Mouse (Mus musculus): Measurements from ENCODE around the gene Ndufaf3.
"Not testable (repeated sequence)": the region's sequence is repeated elsewhere in the genome, so short reads cannot be mapped to it uniquely, and the experiment has no call there.

Ndufaf3 gene

DNA sequence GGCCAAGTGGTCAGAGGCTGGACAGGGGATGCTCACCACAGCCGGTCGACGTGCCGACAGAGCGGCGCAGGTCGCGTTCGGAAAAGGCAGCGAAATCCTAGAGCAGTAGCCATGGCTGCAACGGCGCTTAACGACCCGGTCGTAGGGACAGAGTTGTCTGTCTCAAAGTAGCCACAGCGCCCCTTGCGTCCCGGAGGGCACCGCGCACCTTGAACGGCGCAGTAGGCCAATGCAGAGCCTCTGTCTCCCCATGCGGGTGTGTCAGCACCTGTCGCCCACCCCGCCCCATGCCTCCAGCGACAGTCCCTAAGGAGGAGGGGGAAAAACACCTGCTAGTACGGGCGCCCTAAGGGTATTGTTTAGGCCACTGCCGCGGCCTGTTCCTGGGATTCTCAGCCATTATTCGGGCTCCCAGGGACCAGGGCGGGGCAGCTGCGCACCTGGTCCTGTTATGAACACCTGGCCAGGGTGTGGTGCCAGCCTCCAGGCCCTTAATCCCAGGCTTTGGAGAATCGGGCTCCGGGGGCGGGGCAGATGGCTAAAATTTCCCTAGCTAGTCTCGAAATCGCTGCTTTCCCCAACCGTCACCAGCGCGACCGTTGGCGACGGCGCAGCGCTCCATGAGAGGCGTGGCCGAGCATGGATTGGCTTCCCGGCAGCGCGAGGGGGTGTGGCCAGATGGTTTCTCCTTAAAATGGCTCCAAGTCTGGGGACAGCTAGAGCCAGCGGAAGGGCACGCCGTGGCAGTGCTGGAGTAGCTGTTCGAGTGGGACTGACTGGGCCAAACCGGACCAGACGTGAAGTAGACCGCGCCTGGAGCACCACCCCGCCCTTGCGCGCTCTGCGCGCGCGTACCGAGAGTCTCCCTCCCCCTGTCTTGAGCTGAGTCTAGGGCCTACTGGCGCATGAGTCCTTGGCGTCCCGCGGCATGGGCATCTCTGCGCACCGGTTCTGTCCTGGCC, at the start of gene Ndufaf3:
TSS of gene Ndufaf3 (minus strand) at position 620 of the 962 bp plus-strand sequence.
- DNase-seq (ENCODE audit: extremely low read depth, insufficient read length, low spot score), result peak; percentile 97

GRCm38 (mm10) chr9:108611488-108611887, 44.3 kb upstream of the Ndufaf3 start:
- no peak for DNase-seq (ENCODE audit: extremely low read depth, insufficient read length, low spot score)

- no peak for DNase-seq (ENCODE audit: extremely low read depth, insufficient read length, low spot score)
These were observed 41.7 kb upstream of the Ndufaf3 start for GRCm38 (mm10) chr9:108608889-108609288.

DNA sequence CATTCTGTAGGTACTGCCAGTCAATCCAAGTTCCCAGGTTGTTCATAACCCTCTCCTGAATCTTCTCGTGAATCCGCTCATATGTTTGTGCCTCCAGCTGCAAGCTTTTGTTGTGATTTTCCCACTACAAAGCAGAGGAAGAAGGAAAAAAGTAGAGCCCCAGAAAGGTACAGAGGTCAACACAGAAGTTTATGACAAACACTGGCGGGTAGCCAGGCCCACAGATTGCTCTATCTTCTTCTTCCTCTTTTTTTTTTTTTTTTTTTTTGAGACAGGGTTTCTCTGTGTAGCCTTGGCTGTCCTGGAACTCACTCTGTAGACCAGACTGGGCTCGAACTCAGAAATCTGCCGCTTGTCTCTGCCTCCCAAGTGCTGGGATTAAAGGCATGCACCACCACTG, 40.7 kb upstream of the Ndufaf3 start:
- not testable (repeated sequence) for DNase-seq (ENCODE audit: extremely low read depth, insufficient read length, low spot score)

GRCm38 (mm10) chr9:108601986-108602385, 34.8 kb upstream of the Ndufaf3 start:
- DNase-seq (ENCODE audit: extremely low read depth, insufficient read length, low spot score), result no peak

GRCm38 (mm10) chr9:108600011-108600410, 32.8 kb upstream of the Ndufaf3 start:
- no peak for DNase-seq (ENCODE audit: extremely low read depth, insufficient read length, low spot score)

DNA sequence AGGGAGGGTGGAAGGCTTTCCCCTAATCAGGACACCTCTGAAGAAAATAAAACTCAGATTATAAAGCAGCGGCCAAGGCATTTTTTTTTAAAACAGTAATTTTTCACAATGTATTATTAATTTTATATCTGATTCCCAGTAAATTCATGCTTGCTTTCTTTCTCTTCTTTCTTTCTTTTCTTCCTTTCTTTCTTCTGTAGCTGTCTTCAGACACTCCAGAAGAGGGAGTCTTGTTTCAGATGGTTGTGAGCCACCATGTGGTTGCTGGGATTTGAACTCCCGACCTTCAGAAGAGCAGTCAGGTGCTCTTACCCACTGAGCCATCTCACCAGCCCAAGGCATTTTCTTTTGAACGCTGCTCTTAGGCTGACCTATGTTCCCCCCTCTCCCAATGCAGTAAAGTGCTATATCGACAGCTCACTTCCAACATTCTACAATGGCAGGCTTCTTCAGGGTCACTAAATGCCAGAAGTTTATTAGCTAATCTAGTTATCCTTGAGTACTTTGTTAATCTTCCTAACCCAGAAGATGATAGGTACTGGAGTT, 31.9 kb upstream of the Ndufaf3 start:
- DNase-seq (ENCODE audit: extremely low read depth, insufficient read length, low spot score), result no peak

- no peak for DNase-seq (ENCODE audit: extremely low read depth, insufficient read length, low spot score)
These were observed 29.9 kb upstream of the Ndufaf3 start, which contains the start of gene P4htm for GRCm38 (mm10) chr9:108596998-108597764. Gene P4htm, minus strand, starts transcription at chr9:108597667.

GRCm38 (mm10) chr9:108594354-108594753, 27.1 kb upstream of the Ndufaf3 start:
- no peak for DNase-seq (ENCODE audit: extremely low read depth, insufficient read length, low spot score)

- no peak for DNase-seq (ENCODE audit: extremely low read depth, insufficient read length, low spot score)
These were observed 24.2 kb upstream of the Ndufaf3 start for GRCm38 (mm10) chr9:108591462-108591861.

DNA sequence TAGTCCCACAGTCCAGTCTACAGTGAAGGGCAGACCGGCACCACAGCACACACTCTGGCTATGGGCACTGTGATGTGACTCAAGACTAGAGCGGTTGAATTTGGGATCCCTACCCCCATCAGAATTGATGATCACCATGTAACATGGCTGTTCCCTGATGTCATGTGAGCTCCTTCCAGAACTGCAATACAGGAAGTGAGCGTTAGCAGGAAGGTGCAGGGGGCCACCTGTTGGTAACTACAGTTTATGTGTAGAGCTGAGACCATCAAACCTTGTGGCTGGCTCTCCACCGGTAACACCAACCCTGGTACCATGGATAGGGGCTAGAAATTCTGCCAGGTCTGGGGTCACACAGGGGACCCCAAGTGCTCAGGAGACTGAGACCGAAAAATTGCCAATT, 22.0 kb upstream of the Ndufaf3 start:
- DNase-seq (ENCODE audit: extremely low read depth, insufficient read length, low spot score), result no peak

- no peak for DNase-seq (ENCODE audit: extremely low read depth, insufficient read length, low spot score)
These were observed 20.4 kb upstream of the Ndufaf3 start for GRCm38 (mm10) chr9:108587571-108588180.

GRCm38 (mm10) chr9:108579344-108579690, 12.1 kb upstream of the Ndufaf3 start:
- DNase-seq (ENCODE audit: extremely low read depth, insufficient read length, low spot score), result no peak

DNA sequence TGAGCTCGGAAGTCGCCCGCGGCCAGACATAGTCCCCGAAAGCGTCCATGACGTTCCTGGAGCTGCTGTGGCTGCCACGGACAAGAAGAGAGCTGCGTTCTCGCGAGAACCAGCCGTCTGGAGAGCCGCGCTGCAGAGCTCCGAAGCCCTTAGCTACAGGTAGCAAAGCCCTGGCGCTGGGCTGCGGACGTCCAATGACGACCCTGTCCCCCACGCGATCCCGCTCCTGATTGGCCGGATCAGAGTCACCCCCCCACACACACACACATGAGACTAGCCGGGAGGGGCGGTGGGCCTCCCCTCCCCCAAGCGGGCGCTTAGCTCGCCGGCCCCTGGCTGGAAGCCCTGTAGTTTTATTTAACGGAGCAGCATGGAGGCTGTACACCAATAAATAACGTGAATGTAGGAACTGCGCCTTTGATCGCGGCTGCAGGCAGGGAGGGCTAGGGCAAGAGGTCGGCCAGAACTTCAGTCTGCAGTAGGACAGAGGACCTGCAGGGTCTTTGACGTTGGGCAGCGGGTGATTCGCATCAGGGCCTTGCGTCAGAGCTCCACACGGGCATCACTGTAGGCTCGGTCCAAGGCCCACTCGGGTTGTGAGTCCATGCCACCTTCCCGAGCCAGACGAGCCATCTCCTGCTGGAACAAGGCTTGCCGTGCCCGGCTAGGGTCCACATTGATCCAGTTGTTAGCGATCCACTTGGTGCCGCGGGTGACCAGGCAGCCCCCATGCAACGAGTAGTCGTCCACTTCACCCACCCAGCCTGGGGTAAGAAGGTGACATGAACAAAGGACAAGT, 11.5 kb upstream of the Ndufaf3 start, which contains the start of gene Wdr6:
TSS of gene Wdr6 (minus strand) at position 195 of the 799 bp plus-strand sequence.
- DNase-seq (ENCODE audit: extremely low read depth, insufficient read length, low spot score), result peak; percentile 91

GRCm38 (mm10) chr9:108577934-108578544, 10.8 kb upstream of the Ndufaf3 start:
- DNase-seq (ENCODE audit: extremely low read depth, insufficient read length, low spot score), result no peak

DNA sequence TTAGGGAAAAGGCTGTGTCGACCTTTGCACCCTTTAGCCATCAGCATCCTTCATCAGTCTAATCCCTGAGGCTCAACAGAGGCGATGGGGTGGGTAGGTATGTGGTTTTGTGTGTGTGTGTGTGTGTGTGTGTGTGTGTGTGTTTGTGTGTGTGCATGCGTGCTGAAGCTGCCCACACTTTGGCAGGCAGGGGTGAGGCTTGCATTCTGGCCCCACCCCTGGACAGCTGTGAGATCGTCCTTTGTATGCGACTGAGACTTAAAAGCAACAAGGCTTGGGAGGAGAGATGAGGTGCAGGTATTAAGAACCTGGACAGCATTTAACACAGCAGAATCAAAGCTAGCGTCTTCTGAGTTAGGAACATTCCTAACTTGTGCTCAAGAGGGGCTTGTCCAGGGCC, 9.8 kb upstream of the Ndufaf3 start:
- DNase-seq (ENCODE audit: extremely low read depth, insufficient read length, low spot score), result no peak

GRCm38 (mm10) chr9:108575321-108576297, 8.4 kb upstream of the Ndufaf3 start:
- DNase-seq (ENCODE audit: extremely low read depth, insufficient read length, low spot score), result no peak

DNA sequence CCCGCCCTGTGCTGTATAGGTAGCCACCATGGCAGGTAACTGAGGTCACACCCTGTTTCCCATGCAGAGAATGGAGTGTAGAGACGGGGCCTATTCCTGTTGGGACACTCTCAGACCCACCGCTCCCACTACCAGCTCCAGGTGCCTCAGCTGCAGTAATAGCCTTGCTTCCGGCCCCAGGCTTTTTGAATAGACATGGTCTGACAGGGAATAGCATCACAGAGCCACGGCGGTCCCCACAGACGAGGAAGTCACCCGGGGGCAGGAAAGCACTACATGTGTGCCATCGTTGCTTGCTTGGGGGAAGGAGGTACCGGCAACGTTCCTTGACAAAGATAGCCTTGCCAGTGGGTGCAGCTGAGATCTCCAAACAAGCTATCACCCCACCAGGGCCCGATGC, 7.7 kb upstream of the Ndufaf3 start:
- no peak for DNase-seq (ENCODE audit: extremely low read depth, insufficient read length, low spot score)

All from 3134 (cell line).